Mouse (Mus musculus) bone marrow macrophage, adult 2 months (primary cell): ENCODE data around the gene Casc3.

ENCODE experiments used
- CTCF ChIP-seq: IDR thresholded peaks from 2 replicates; pipeline ENCODE4 v1.5.1; 2012; ENCODE audit warnings: low read depth, mild to moderate bottlenecking, low read length, moderate library complexity
- POLR2A ChIP-seq: IDR thresholded peaks from 2 replicates; pipeline ENCODE4 v1.6.1; 2012; ENCODE audit warnings: mild to moderate bottlenecking, low read depth, low read length, borderline replicate concordance

GRCm38 (mm10) chr11:98769007-98769954 is 35.4 kb upstream of the Casc3 start:
- no peak for TF ChIP-seq CTCF
- TF ChIP-seq POLR2A, result no peak
